Mouse (Mus musculus): Measurements from ENCODE around the gene Rbm38.
A peak's percentile ranks its signal among the peaks of the same experiment; 100 is the strongest.

Gene Rbm38

DNA sequence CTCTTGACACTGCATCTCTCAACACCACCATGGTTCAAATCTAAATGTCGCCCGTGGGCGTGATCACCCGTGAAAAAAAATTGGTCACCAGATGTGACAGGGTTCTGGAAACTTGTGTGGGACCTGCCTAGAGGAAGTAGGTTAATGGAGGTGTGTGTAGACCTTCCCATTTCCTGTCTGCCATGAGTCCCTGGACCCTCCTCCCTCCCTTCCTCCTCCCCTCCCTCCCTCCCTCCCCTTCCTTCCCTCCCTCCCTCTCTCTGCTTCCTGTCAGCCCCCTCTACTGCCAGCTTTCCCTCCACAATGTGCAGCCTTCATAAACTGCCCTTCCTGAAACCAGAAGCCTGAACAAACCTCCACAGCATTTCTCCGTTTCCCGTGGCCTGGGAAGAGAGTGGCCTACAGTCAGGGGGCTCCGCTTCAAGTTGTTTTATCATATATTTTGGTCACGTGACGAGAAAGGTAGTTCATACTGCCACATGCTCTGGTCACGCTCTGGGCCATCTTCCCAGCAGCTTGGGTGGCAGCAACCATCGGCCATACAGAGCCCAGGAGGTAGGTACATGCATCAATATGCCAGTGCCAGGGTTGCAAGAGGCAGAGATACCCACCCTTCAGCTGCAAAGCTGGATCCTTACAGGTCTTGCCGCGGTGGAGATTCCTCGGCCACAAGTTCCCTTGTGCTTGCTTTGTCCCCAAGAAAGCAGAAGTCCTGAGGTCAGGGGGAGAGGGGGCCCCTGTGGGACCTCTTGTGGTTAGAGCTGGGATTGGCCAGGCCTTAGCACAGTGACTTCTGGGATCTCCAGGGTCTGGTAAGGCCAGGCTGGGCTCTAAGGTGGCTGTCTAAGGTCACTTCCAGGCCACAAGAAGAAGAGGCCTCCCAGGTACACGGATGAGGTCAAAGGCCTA is 41.4 kb downstream of the Rbm38 start:
- no peak for DNase-seq

DNA sequence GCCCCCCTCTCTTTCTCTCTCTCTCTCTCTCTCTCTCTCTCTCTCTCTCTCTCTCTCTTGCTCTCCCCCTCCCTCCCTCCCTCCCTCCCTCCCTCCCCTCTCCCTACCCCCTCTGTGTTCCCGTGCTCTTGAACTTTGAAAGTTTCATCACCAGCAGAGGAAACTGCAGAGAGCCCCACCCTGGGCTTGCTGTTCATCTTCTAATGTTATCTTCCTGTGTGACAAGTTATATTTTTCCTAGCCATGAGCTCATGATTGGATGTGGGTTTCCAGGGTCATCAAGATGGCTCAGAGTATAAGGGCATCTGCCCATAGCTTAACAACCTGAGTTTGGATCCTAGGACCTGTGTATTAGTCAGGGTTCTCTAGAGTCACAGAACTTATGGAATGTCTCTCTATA is 42.9 kb downstream of the Rbm38 start:
- no peak for DNase-seq

- no peak for DNase-seq
These were observed 44.6 kb downstream of the Rbm38 start for GRCm38 (mm10) chr2:173064864-173065263.

DNA sequence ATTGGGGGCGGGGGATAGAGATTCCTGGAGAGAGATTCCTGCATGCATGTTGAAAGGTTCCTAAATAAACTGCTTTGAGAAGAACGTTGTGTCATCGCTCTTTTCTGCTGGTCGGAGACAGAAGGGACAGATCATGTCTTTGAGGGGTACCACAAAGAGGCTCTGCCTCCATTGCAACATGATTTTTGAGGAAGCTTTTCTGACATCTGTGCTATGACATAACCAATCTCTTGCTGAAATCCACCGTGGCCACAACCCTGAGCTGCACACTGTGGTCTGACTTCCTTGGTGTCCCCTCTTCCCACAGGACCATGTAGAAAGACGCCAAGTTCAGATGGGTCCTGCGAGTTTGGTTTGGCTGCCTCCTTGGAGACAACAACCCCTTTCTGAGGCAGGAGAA is 52.6 kb downstream of the Rbm38 start:
- DNase-seq = no peak

DNA sequence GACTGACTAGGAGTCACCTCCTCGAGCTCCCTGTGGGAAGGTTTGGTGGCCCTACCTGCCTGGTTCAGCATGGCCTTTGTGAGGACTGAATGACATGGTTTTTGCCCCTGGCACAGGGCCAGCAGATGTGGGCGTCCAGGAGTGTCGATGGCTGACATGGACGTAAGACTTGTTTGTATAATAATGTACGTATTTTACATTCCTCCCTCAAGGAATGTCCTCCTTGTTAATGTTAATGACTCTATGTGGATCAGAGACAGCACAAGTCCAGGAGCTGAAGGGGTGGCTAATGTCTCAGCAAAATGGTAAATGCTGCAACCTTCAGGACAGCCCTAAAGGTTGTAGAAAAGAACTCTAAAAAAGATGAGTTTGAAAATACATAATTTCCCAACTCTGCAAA is 53.4 kb downstream of the Rbm38 start:
- no peak for DNase-seq

- DNase-seq = no peak
These were observed 56.6 kb downstream of the Rbm38 start for GRCm38 (mm10) chr2:173076921-173077320.

GRCm38 (mm10) chr2:173079766-173080549 is 59.7 kb downstream of the Rbm38 start:
- DNase-seq = peak; percentile 2

- peak; percentile 91 for DNase-seq
These were observed 60.5 kb downstream of the Rbm38 start for GRCm38 (mm10) chr2:173080785-173081241.

- no peak for DNase-seq
These were observed 62.4 kb downstream of the Rbm38 start for GRCm38 (mm10) chr2:173082706-173083105.

- no peak for DNase-seq
These were observed 62.8 kb downstream of the Rbm38 start for GRCm38 (mm10) chr2:173083106-173083505.

DNA sequence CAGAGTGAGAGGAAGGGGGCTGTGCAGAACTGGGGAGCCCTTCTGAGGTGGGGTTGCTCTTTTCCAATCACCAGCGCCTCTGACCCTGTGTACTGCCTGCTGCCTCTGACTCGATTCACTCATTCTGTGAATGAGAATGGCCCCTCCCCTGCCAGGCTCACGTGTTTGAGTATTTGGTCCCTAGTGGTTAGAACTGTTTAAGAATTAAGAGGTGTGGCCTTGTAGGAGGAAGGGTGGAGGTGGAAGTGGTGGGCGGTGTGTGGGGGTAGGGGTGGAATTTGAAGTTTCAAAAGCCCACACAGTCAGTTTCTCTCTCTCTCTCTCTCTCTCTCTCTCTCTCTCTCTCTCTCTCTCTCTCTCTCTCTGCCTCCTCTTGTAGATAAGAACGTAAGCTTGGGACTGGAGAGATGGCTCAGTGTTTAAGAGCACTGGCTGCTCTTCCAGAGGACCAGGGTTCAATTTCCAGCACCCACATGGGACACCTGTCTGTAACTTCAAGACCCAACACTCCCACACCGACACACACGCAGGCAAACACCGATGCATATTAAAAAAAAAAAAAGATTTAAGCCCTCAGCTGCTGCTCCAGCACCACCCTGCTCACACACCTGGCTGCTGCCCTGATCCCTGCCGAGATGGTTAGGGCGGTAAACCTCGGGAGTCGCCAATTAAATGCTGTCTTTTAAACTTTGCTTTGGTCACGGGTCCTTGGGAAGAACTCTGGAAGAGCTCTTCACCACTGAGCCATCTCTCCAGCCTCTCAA is 63.6 kb downstream of the Rbm38 start:
- peak; percentile 32 for DNase-seq
